Mouse (Mus musculus): ENCODE results near the gene Msmb. TPM values are rescaled to one million over a fixed set of nuclear protein-coding genes. Genes with fewer than 3 reads are reported as not detected.

The Msmb gene
- polyA plus RNA-seq, 1 experiment from 2014 or later: not detected

DNA sequence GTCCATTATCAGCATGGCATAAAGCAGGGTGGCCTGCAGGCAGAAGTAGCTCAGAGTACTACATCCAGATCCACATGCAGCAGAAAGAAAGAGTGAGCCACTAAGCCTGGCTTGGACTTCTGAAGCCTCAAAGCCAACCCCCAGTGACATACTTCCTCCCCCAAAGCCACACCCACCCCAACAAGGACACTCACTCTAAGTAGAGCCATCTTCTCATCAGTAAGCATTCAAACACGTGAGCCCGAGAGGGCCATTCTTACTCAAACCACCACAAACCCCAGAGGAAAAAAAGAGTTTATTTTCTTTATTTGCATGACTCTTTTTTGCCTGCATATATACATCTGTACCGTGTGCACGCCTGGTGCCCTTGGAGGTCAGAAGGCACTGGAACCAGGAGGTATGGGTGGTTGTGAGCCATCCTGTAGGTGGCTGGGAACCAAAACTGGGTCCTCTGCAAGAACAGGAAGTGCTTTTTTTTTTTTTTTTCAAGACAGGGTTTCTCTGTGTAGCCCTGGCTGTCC is 17.4 kb downstream of the Msmb start:
- DNase-seq (ENCODE audit: low spot score) (no peak), ATAC-seq (ENCODE audit: low FRiP score) (no peak)
- 42% methylated on average over 4 of the region's 4 CpGs for WGBS

DNA sequence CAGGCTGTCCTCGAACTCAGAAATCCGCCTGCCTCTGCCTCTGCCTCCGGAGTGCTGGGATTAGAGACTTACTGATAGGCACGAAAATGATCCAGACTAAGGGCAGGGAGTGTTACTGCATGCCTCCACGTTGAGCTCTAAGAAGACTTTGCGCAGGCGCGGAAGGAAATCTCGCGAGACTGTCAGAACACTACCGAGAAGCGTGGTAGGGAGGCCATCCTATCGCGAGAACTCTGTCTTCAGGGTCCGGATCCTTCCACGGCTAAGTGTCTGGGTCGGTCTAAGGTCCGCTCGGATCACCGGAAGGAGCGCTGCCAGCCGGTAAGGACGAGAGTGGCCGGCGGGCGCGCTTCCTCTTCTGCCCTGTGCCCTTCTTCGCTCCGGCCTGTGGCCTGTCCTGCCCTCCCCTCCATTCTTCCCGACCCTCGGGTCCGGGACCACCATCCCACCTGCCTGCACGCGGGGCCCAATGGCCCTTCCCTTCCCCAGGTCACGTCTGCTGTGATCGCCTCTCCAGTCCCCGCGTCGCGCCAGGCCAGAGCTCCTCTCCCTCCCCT is 17.9 kb downstream of the Msmb start, which contains the start of gene Ncoa4:
Gene Ncoa4, plus strand, starts transcription at position 176 of the 557 bp plus-strand sequence.
- Histone ChIP-seq H3K4me1 (replicated peaks; ENCODE audit: control insufficient read depth, insufficient read depth, low read length) (peaks cover 19% of the 10 kb centered on the region), H3K27ac (peak within 1 kb of the TSS; percentile 82), H3K27me3 (ENCODE audit: control insufficient read depth, insufficient read depth, low read length) (no peaks in the 10 kb centered on the region), H3K36me3 (replicated peaks; ENCODE audit: control insufficient read depth, insufficient read depth) (no peaks in the 10 kb centered on the region), H3K4me2 (replicated peaks) (peak within 1 kb of the TSS; percentile 94), H3K9ac (peak within 1 kb of the TSS; percentile 97), H3K4me3 (replicated peaks; ENCODE audit: low read length) (peak within 1 kb of the TSS; percentile 86), H3K9me3 (ENCODE audit: control insufficient read depth, low read length) (no peaks in the 10 kb centered on the region)
- peak; percentile 100 for DNase-seq (ENCODE audit: low spot score)
- WGBS: under 1% methylated on average over 40 of the region's 40 CpGs
- ATAC-seq (ENCODE audit: low FRiP score): peak; percentile 97

More for the DNA sequence above, 17.4 kb downstream of the Msmb start:
- Histone ChIP-seq H3K27ac (peak overlapping the region; percentile 82), H3K9me3 (ENCODE audit: control insufficient read depth, low read length) (no peaks in the 10 kb centered on the region), H3K9ac (peak overlapping the region; percentile 97), H3K4me3 (replicated peaks; ENCODE audit: low read length) (peak overlapping the region; percentile 86), H3K27me3 (ENCODE audit: control insufficient read depth, insufficient read depth, low read length) (no peaks in the 10 kb centered on the region), H3K4me1 (replicated peaks; ENCODE audit: control insufficient read depth, insufficient read depth, low read length) (peaks cover 19% of the 10 kb centered on the region), H3K4me2 (replicated peaks) (peak overlapping the region; percentile 94), H3K36me3 (replicated peaks; ENCODE audit: control insufficient read depth, insufficient read depth) (no peaks in the 10 kb centered on the region)

DNA sequence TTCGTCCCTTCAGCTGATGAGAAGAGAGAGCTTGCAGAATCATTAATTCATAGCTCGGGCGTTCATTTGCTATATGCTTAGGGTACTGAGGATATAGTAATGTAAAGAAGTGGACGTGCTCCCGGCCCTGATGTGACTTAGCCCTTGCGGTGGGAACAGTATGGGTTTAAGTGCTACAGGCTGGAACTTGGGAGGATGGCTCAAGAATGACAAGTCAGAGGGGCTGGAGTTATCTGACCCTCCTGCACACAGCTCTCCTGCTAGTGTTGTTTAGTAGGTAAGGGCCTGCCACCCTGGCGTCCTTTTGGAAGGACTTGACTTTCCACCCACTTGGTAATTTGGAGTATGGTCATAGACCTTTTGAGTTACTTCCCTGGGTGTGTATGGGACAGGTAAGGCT is 18.7 kb downstream of the Msmb start:
- Histone ChIP-seq H3K4me3 (replicated peaks; ENCODE audit: low read length) (peak overlapping the region; percentile 86), H3K9ac (peak overlapping the region; percentile 97), H3K27ac (peak overlapping the region; percentile 82), H3K27me3 (ENCODE audit: control insufficient read depth, insufficient read depth, low read length) (no peaks in the 10 kb centered on the region), H3K9me3 (ENCODE audit: control insufficient read depth, low read length) (no peaks in the 10 kb centered on the region), H3K4me2 (replicated peaks) (peak overlapping the region; percentile 94), H3K36me3 (replicated peaks; ENCODE audit: control insufficient read depth, insufficient read depth) (no peaks in the 10 kb centered on the region), H3K4me1 (replicated peaks; ENCODE audit: control insufficient read depth, insufficient read depth, low read length) (peaks cover 27% of the 10 kb centered on the region)
- ATAC-seq (ENCODE audit: low FRiP score): no peak
- WGBS: 46% methylated on average over 7 of the region's 7 CpGs
- DNase-seq (ENCODE audit: low spot score): no peak

DNA sequence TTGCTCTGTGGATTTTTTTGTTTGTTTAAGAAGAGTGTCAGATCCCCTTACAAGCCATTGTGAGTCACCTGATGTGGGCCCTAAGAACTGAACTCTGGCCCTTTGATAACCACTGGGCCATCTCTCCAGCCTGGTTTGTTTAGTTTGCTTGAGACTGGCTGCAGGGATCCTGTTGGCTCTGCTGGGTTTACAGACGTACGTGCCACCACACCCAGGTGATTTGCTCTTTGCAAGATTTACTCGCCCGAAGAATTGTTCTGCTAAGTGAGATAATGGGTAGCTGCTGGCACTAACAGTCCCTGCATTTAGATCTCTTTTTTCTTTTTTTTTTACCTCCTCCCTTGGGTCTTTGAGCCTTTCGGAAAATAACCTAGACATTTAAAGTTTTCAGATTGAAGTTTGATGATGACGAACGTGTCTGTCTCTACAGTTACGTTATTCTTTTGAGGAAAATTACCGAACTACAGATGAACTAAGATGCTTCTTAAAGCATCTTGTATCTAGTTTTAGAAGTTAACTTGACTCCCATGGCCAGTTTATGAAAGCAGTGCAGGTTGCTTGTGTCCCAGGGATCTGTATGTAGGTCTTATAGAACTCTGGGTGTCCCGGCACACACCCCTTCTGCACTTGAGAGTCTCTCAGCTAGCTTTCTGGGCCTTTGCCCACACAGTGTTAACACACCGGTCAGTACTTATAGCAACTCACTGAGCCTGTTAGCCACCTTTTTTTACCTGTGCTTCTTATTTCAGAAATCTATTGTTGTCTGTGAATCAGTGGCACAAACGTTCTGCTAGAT is 19.5 kb downstream of the Msmb start:
- H3K9me3 ChIP-seq (ENCODE audit: control insufficient read depth, low read length): no peaks in the 10 kb centered on the region
- H3K4me1 ChIP-seq (replicated peaks; ENCODE audit: control insufficient read depth, insufficient read depth, low read length): peaks cover 30% of the 10 kb centered on the region
- H3K4me3 ChIP-seq (replicated peaks; ENCODE audit: low read length): no peak overlapping the region
- ATAC-seq (ENCODE audit: low FRiP score) (no peak), DNase-seq (ENCODE audit: low spot score) (no peak)
- 93% methylated on average over 12 of the region's 12 CpGs for WGBS
- H3K27ac ChIP-seq: no peak overlapping the region
- H3K4me2 ChIP-seq (replicated peaks): peak overlapping the region; percentile 94
- no peaks in the 10 kb centered on the region for H3K36me3 ChIP-seq (replicated peaks; ENCODE audit: control insufficient read depth, insufficient read depth)
- H3K9ac ChIP-seq: peak overlapping the region; percentile 97; the same call in 1 of the 2 replicates
- H3K27me3 ChIP-seq (ENCODE audit: control insufficient read depth, insufficient read depth, low read length): no peaks in the 10 kb centered on the region

DNA sequence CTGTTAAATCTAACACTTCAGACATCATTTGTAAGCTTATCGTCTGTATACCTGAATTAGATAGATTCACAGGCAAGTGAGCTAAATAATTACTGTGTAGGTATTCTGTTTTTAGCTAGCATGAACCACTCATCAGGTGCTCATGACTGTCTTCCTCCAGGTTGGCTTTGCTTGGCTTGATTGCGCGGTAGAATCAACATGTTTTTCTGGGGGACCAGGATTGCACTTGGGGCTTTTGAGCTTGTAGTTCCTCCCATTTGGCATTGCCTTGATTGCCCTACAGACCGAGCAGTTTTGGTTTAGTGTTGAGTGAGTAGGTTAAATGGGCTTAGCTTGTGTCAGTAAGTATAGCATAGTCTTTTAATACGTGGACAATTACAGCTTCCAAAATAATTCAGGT is 20.4 kb downstream of the Msmb start:
- H3K9me3 ChIP-seq (ENCODE audit: control insufficient read depth, low read length): no peaks in the 10 kb centered on the region
- no peak overlapping the region for H3K27ac ChIP-seq
- 95% methylated on average over 5 of the region's 5 CpGs for WGBS
- H3K4me2 ChIP-seq (replicated peaks): no peak overlapping the region
- H3K27me3 ChIP-seq (ENCODE audit: control insufficient read depth, insufficient read depth, low read length): no peaks in the 10 kb centered on the region
- H3K4me3 ChIP-seq (replicated peaks; ENCODE audit: low read length): no peak overlapping the region
- H3K36me3 ChIP-seq (replicated peaks; ENCODE audit: control insufficient read depth, insufficient read depth): no peaks in the 10 kb centered on the region
- peaks cover 30% of the 10 kb centered on the region for H3K4me1 ChIP-seq (replicated peaks; ENCODE audit: control insufficient read depth, insufficient read depth, low read length)
- DNase-seq (ENCODE audit: low spot score): no peak
- H3K9ac ChIP-seq: no peak overlapping the region
- no peak for ATAC-seq (ENCODE audit: low FRiP score)

DNA sequence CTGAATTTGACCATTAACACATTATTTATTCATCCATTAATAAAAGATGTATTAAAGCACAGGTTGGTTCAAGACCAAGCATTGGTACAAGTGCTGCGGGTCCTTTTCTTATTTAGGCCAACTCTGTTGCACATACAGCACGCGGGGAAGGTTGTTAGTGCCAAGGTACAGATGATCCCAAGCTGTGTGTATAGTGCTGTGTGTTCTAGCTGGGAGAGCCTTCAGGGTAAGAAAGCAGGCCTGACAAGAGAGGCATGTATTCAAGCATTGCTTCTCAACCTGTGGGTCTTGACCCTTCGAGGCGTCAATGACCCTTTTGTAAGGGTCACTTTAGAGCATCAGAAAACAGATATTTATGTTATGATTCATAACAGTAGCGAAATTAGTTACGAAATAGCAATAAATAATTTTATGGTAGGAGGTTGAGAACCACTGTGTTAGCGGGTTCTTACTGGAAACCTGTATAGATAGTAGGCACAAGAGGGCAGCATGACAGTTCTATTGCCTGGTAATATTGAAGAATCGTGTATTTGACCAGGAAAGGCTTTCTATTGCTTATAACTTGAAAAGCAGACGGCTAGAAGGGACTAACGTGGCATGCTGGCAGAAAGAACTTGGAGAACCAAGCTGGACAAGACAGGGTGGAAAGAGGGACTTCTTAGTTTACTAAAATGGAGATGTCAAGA is 21.5 kb downstream of the Msmb start:
- Histone ChIP-seq H3K36me3 (replicated peaks; ENCODE audit: control insufficient read depth, insufficient read depth) (no peaks in the 10 kb centered on the region), H3K9me3 (ENCODE audit: control insufficient read depth, low read length) (no peaks in the 10 kb centered on the region), H3K27ac (no peak overlapping the region), H3K4me1 (replicated peaks; ENCODE audit: control insufficient read depth, insufficient read depth, low read length) (peaks cover 30% of the 10 kb centered on the region), H3K4me3 (replicated peaks; ENCODE audit: low read length) (no peak overlapping the region), H3K4me2 (replicated peaks) (no peak overlapping the region), H3K27me3 (ENCODE audit: control insufficient read depth, insufficient read depth, low read length) (no peaks in the 10 kb centered on the region), H3K9ac (no peak overlapping the region)
- WGBS: 93% methylated on average over 11 of the region's 11 CpGs
- no peak for ATAC-seq (ENCODE audit: low FRiP score)
- no peak for DNase-seq (ENCODE audit: low spot score)

DNA sequence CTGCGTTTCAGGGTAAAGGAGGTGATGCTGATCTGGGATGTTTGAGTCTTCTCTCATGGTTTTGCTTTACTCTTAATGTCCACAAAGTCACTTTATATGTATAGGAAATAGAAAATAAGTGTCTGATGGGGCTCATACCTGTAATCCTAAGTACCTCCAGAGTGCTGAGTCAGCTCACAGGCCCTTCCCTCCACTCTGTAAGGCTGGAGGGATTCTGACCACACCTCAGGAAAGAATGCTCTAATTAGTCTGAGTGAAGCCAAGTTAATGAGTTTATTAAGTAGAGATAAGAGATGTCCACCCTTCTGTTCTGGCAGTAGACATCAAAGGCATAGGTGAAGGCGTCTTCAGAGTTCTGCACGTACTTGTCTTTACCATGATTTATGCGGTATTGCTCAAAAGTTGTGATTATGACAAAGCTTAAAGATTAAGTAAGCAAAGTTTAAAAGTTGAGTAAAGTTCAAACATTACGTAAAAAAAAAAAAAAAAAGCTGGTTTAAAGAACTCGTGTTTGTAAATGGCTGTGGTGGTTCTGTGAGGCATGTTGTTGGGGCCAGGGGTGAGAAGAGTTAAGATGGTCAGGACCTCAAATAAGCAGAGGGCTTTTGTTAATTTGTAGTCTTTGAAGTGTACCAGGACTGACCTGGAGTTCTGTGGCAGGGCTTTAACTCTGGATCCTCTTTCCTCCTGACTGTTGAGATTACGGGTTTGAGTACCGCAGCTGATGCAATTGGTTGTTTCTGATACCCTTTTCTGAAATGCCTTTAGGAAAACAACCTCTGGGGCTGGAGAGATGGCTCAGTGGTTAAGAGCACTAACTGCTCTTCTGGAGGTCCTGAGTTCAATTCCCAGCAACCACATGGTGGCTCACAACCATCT is 22.6 kb downstream of the Msmb start:
- no peak for DNase-seq (ENCODE audit: low spot score)
- no peak overlapping the region for H3K4me2 ChIP-seq (replicated peaks)
- H3K36me3 ChIP-seq (replicated peaks; ENCODE audit: control insufficient read depth, insufficient read depth): no peaks in the 10 kb centered on the region
- H3K27ac ChIP-seq: no peak overlapping the region
- no peaks in the 10 kb centered on the region for H3K27me3 ChIP-seq (ENCODE audit: control insufficient read depth, insufficient read depth, low read length)
- H3K9ac ChIP-seq: no peak overlapping the region
- H3K4me3 ChIP-seq (replicated peaks; ENCODE audit: low read length): no peak overlapping the region
- peaks cover 24% of the 10 kb centered on the region for H3K4me1 ChIP-seq (replicated peaks; ENCODE audit: control insufficient read depth, insufficient read depth, low read length)
- 85% methylated on average over 8 of the region's 8 CpGs for WGBS
- no peak for ATAC-seq (ENCODE audit: low FRiP score)
- H3K9me3 ChIP-seq (ENCODE audit: control insufficient read depth, low read length): no peaks in the 10 kb centered on the region

DNA sequence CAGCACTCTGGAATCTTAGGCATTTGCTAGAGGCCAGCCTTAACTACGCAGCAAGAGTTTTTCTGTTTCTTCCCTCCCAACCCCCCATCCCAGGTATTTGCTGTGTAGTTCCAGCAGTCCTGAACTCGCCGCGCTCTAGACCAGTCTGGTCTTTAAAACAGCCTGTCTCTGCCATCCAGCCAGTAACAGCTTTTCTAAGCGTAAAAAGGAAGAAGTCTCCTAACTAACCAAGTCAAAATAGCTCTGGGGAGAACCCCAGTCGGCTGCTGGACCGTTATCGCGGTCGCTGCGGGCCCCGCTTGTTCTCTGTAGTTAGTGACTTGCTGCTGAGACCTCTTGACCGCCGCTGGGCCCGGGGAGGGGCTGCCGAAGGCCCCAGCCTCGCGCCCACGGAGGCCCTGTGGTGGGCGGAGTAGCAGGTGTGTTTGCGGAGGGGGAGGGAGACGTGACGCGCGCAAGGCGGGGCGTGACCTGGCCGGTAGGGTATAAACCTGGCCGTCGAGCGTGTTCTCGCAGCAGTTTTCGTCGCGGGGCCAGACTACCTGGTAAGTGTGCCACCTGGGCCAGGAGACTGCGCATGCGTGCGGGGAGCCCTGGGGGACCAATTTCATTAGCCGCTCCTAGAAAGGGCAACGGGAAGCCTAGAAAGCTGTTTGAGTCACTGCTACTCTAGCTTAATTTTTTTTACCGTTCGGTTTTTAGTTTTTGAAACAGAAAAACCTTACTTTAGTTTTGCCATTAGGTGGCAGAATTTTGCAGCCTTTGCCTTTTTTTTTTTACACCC is 23.6 kb downstream of the Msmb start:
- 0 out of 2 replicates have a peak overlapping the region, but pooled peaks have one; percentile 38 for H3K27ac ChIP-seq

More for the DNA sequence above, 23.6 kb downstream of the Msmb start:
- Histone ChIP-seq H3K9me3 (ENCODE audit: control insufficient read depth, low read length) (no peaks in the 10 kb centered on the region), H3K9ac (peak overlapping the region; percentile 66), H3K27me3 (ENCODE audit: control insufficient read depth, insufficient read depth, low read length) (no peaks in the 10 kb centered on the region), H3K4me1 (replicated peaks; ENCODE audit: control insufficient read depth, insufficient read depth, low read length) (peaks cover 22% of the 10 kb centered on the region), H3K36me3 (replicated peaks; ENCODE audit: control insufficient read depth, insufficient read depth) (no peaks in the 10 kb centered on the region), H3K4me3 (replicated peaks; ENCODE audit: low read length) (peak overlapping the region; percentile 41), H3K4me2 (replicated peaks) (peak overlapping the region; percentile 98)
- ATAC-seq (ENCODE audit: low FRiP score): peak; percentile 27; the same call in 1 of the 2 replicates
- peak; percentile 74 for DNase-seq (ENCODE audit: low spot score)
- 1% methylated on average over 40 of the region's 42 CpGs for WGBS

All from hindbrain, embryonic 14.5 days (tissue).